Mouse (Mus musculus): Measurements from ENCODE around the gene Ttc21a. TPM values are rescaled to one million over a fixed set of nuclear protein-coding genes. Genes with fewer than 3 reads are reported as not detected.

Ttc21a gene
- polyA plus RNA-seq, 1 experiment from 2014 or later: 0.32 TPM

- Histone ChIP-seq H3K27me3 (no peaks in the 10 kb centered on the region), H3K9ac (no peak overlapping the region), H3K36me3 (ENCODE audit: poor library complexity, severe bottlenecking) (no peaks in the 10 kb centered on the region), H3K4me2 (no peak overlapping the region), H3K9me3 (replicated peaks) (no peaks in the 10 kb centered on the region), H3K4me1 (no peaks in the 10 kb centered on the region), H3K27ac (no peak overlapping the region), H3K4me3 (no peak overlapping the region)
- ATAC-seq: no peak
- 76% methylated on average over 12 of the region's 12 CpGs for WGBS
Measured at GRCm38 (mm10) chr9:119945173-119945900, 7.9 kb downstream of the Ttc21a start.

GRCm38 (mm10) chr9:119948804-119949203 is 11.4 kb downstream of the Ttc21a start:
- H3K27me3 ChIP-seq: no peaks in the 10 kb centered on the region
- H3K36me3 ChIP-seq (ENCODE audit: poor library complexity, severe bottlenecking): no peaks in the 10 kb centered on the region
- ATAC-seq: no peak
- no peak overlapping the region for H3K27ac ChIP-seq
- H3K4me1 ChIP-seq: no peaks in the 10 kb centered on the region
- no peak overlapping the region for H3K4me2 ChIP-seq
- no peak overlapping the region for H3K9ac ChIP-seq
- WGBS: 69% methylated on average over 3 of the region's 3 CpGs
- H3K4me3 ChIP-seq: no peak overlapping the region
- no peaks in the 10 kb centered on the region for H3K9me3 ChIP-seq (replicated peaks)

- no peaks in the 10 kb centered on the region for H3K4me1 ChIP-seq
- H3K27me3 ChIP-seq: no peaks in the 10 kb centered on the region
- 55% methylated on average over 6 of the region's 6 CpGs for WGBS
Measured at GRCm38 (mm10) chr9:119950434-119950833, 13.0 kb downstream of the Ttc21a start.

GRCm38 (mm10) chr9:119951388-119951787 is 14.0 kb downstream of the Ttc21a start:
- H3K4me1 ChIP-seq: no peaks in the 10 kb centered on the region
- H3K4me2 ChIP-seq: no peak overlapping the region
- H3K27ac ChIP-seq: no peak overlapping the region
- H3K27me3 ChIP-seq: no peaks in the 10 kb centered on the region
- H3K9ac ChIP-seq: no peak overlapping the region
- no peaks in the 10 kb centered on the region for H3K36me3 ChIP-seq (ENCODE audit: poor library complexity, severe bottlenecking)
- no peak overlapping the region for H3K4me3 ChIP-seq
- ATAC-seq: no peak
- H3K9me3 ChIP-seq (replicated peaks): no peaks in the 10 kb centered on the region
- WGBS: 86% methylated on average over 9 of the region's 9 CpGs

More at GRCm38 (mm10) chr9:119950434-119950833, 13.0 kb downstream of the Ttc21a start:
- Histone ChIP-seq H3K4me2 (no peak overlapping the region), H3K9me3 (replicated peaks) (no peaks in the 10 kb centered on the region), H3K27ac (peak overlapping the region; percentile 5; the same call in 1 of the 2 replicates), H3K36me3 (ENCODE audit: poor library complexity, severe bottlenecking) (no peaks in the 10 kb centered on the region), H3K4me3 (no peak overlapping the region), H3K9ac (no peak overlapping the region)
- ATAC-seq: 0 out of 2 replicates have a peak, but pooled peaks have one; percentile 45

GRCm38 (mm10) chr9:119958835-119959234 is 21.4 kb downstream of the Ttc21a start:
- H3K27ac ChIP-seq: no peak overlapping the region
- 92% methylated on average over 9 of the region's 9 CpGs for WGBS
- no peaks in the 10 kb centered on the region for H3K36me3 ChIP-seq (ENCODE audit: poor library complexity, severe bottlenecking)
- H3K9me3 ChIP-seq (replicated peaks): no peaks in the 10 kb centered on the region
- H3K4me3 ChIP-seq: no peak overlapping the region
- H3K4me2 ChIP-seq: no peak overlapping the region
- H3K9ac ChIP-seq: no peak overlapping the region
- H3K4me1 ChIP-seq: no peaks in the 10 kb centered on the region
- H3K27me3 ChIP-seq: 0 out of 2 replicates have a peak, but pooled peaks cover 4% of the 10 kb centered on the region
- no peak for ATAC-seq

GRCm38 (mm10) chr9:119962216-119962615 is 24.8 kb downstream of the Ttc21a start:
- ATAC-seq: no peak
- WGBS: 77% methylated on average over 4 of the region's 4 CpGs

GRCm38 (mm10) chr9:119962987-119963667 is 25.7 kb downstream of the Ttc21a start:
- Histone ChIP-seq H3K4me1 (no peaks in the 10 kb centered on the region), H3K4me2 (peak overlapping the region; percentile 36), H3K36me3 (ENCODE audit: poor library complexity, severe bottlenecking) (no peaks in the 10 kb centered on the region), H3K27me3 (0 out of 2 replicates have a peak, but pooled peaks cover 4% of the 10 kb centered on the region), H3K9ac (peak overlapping the region; percentile 34; the same call in 1 of the 2 replicates), H3K4me3 (no peak overlapping the region), H3K9me3 (replicated peaks) (no peaks in the 10 kb centered on the region), H3K27ac (no peak overlapping the region)
- ATAC-seq: peak; percentile 45; the same call in 1 of the 2 replicates
- 9% methylated on average over 21 of the region's 21 CpGs for WGBS

More at GRCm38 (mm10) chr9:119962216-119962615, 24.8 kb downstream of the Ttc21a start:
- H3K27ac ChIP-seq: no peak overlapping the region
- no peaks in the 10 kb centered on the region for H3K9me3 ChIP-seq (replicated peaks)
- 0 out of 2 replicates have a peak, but pooled peaks cover 4% of the 10 kb centered on the region for H3K27me3 ChIP-seq
- no peaks in the 10 kb centered on the region for H3K36me3 ChIP-seq (ENCODE audit: poor library complexity, severe bottlenecking)
- no peak overlapping the region for H3K4me3 ChIP-seq
- H3K9ac ChIP-seq: no peak overlapping the region
- H3K4me1 ChIP-seq: no peaks in the 10 kb centered on the region
- no peak overlapping the region for H3K4me2 ChIP-seq

GRCm38 (mm10) chr9:119964206-119964605 is 26.8 kb downstream of the Ttc21a start:
- Histone ChIP-seq H3K4me3 (no peak overlapping the region), H3K27me3 (0 out of 2 replicates have a peak, but pooled peaks cover 4% of the 10 kb centered on the region), H3K36me3 (ENCODE audit: poor library complexity, severe bottlenecking) (no peaks in the 10 kb centered on the region), H3K27ac (no peak overlapping the region), H3K4me1 (no peaks in the 10 kb centered on the region), H3K9ac (no peak overlapping the region), H3K9me3 (replicated peaks) (no peaks in the 10 kb centered on the region), H3K4me2 (no peak overlapping the region)
- 83% methylated on average over 3 of the region's 3 CpGs for WGBS
- ATAC-seq: no peak

GRCm38 (mm10) chr9:119965186-119965585 is 27.8 kb downstream of the Ttc21a start:
- H3K27me3 ChIP-seq: 0 out of 2 replicates have a peak, but pooled peaks cover 4% of the 10 kb centered on the region
- H3K4me2 ChIP-seq: no peak overlapping the region
- H3K27ac ChIP-seq: no peak overlapping the region
- WGBS: 69% methylated on average over 3 of the region's 3 CpGs
- no peaks in the 10 kb centered on the region for H3K36me3 ChIP-seq (ENCODE audit: poor library complexity, severe bottlenecking)
- peaks cover 5% of the 10 kb centered on the region; the same call in 1 of the 2 replicates for H3K4me1 ChIP-seq
- no peak for ATAC-seq
- no peak overlapping the region for H3K9ac ChIP-seq
- no peak overlapping the region for H3K4me3 ChIP-seq
- no peaks in the 10 kb centered on the region for H3K9me3 ChIP-seq (replicated peaks)

GRCm38 (mm10) chr9:119966221-119966910 is 29.0 kb downstream of the Ttc21a start:
- Histone ChIP-seq H3K9me3 (replicated peaks) (no peaks in the 10 kb centered on the region), H3K4me2 (no peak overlapping the region), H3K27ac (no peak overlapping the region), H3K9ac (no peak overlapping the region), H3K4me3 (no peak overlapping the region), H3K27me3 (0 out of 2 replicates have a peak, but pooled peaks cover 4% of the 10 kb centered on the region), H3K4me1 (peaks cover 17% of the 10 kb centered on the region), H3K36me3 (ENCODE audit: poor library complexity, severe bottlenecking) (no peaks in the 10 kb centered on the region)
- no peak for ATAC-seq
- WGBS: 88% methylated on average over 26 of the region's 26 CpGs

GRCm38 (mm10) chr9:119969811-119970210 is 32.4 kb downstream of the Ttc21a start:
- Histone ChIP-seq H3K4me3 (no peak overlapping the region), H3K27me3 (no peaks in the 10 kb centered on the region), H3K36me3 (ENCODE audit: poor library complexity, severe bottlenecking) (0 out of 2 replicates have a peak, but pooled peaks cover 6% of the 10 kb centered on the region), H3K4me1 (peaks cover 27% of the 10 kb centered on the region), H3K4me2 (no peak overlapping the region), H3K9ac (peak overlapping the region; percentile 1; the same call in 1 of the 2 replicates), H3K9me3 (replicated peaks) (no peaks in the 10 kb centered on the region), H3K27ac (peak overlapping the region; percentile 86)
- WGBS: 81% methylated on average over 7 of the region's 7 CpGs
- ATAC-seq: no peak
